Mouse (Mus musculus): ENCODE results near the gene B3galnt1. TPM values are rescaled to one million over a fixed set of nuclear protein-coding genes. Genes with fewer than 3 reads are reported as not detected.

Gene B3galnt1
- polyA plus RNA-seq, 1 experiment from 2014 or later, result 21.0 TPM

DNA sequence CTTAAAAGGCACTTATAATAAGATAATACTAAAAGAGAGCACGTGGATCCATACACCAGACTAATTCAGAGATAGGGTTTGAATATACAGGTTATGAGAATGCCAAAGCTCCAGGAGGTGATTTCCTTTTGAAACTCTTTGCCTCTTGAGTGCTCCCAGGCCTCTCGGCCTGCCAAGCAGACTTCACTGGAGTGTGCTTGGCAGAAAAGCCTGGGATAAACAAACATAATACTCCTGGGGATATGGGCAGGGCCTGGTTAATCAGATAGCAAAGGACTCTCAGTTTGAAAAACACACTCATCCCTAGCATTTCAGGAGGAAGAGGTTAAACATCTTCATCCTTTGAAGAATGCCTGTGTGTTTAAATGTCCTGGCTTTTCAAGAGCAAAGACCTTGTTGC is 25.4 kb upstream of the B3galnt1 start:
- Histone ChIP-seq H3K9me3 (ENCODE audit: low read length) (no peaks in the 10 kb centered on the region), H3K36me3 (ENCODE audit: insufficient read depth, low read length) (no peaks in the 10 kb centered on the region), H3K27ac (ENCODE audit: low read length) (no peak overlapping the region), H3K27me3 (replicated peaks; ENCODE audit: insufficient read depth, low read length) (no peaks in the 10 kb centered on the region), H3K4me2 (replicated peaks; ENCODE audit: low read depth, low read length) (no peak overlapping the region), H3K4me1 (ENCODE audit: insufficient read depth, low read depth, low read length) (no peaks in the 10 kb centered on the region), H3K9ac (replicated peaks; ENCODE audit: low read depth) (no peak overlapping the region), H3K4me3 (ENCODE audit: low read depth, low read length) (no peak overlapping the region)
- ATAC-seq (no peak), DNase-seq (ENCODE audit: low spot score) (peak; percentile 6)
- 44% methylated on average over 2 of the region's 2 CpGs for WGBS
- TF ChIP-seq EP300 (IDR thresholded peaks at IDR 0.05) (no peak), CTCF (IDR thresholded peaks at IDR 0.05) (no peak)

DNA sequence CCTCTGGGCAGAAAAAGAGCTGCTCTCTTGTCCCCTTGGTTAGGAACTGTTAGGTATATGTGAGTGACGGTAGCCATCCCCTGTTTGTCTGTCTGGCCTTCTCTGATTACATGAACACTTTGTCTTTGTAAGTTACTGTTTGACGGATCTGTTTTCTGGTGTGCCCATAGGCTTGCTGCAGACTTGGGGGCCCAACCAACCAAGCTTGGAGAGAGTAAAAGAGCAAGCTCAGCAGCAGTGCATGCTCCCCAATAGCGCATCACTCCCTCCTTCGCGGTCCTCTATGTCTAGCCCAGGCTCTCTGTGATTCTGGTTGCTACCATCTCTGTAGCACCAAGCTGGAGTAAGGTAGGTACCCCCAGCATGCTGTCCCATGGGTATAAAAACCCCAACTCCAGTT is 9.1 kb upstream of the B3galnt1 start:
- H3K9ac ChIP-seq (replicated peaks; ENCODE audit: low read depth), result no peak overlapping the region
- H3K27ac ChIP-seq (ENCODE audit: low read length), result no peak overlapping the region
- 85% methylated on average over 5 of the region's 5 CpGs for WGBS

DNA sequence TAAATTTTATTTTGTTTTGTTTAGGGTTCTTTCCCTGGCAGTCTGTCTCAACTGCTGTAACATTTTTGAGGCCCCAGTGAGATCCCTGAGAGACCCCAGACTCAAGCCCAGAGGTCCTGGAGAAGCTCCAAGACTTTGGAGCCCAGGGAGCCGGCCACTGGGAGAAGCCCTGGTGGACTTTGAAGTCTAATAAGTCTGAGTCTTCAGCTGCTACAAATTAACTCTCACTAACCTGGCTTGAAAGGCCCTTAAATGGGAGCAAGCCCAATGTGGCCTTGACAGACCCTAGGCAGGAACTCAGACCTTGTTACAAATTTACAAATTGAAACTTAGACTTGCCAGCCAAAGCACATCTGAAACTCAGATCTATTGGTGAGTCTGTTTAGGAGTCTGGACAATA is 8.7 kb upstream of the B3galnt1 start:
- Histone ChIP-seq H3K27ac (ENCODE audit: low read length) (no peak overlapping the region), H3K27me3 (replicated peaks; ENCODE audit: insufficient read depth, low read length) (no peaks in the 10 kb centered on the region), H3K9me3 (ENCODE audit: low read length) (no peaks in the 10 kb centered on the region), H3K4me3 (ENCODE audit: low read depth, low read length) (no peak overlapping the region), H3K4me2 (replicated peaks; ENCODE audit: low read depth, low read length) (no peak overlapping the region), H3K4me1 (ENCODE audit: insufficient read depth, low read depth, low read length) (no peaks in the 10 kb centered on the region), H3K9ac (replicated peaks; ENCODE audit: low read depth) (no peak overlapping the region), H3K36me3 (ENCODE audit: insufficient read depth, low read length) (no peaks in the 10 kb centered on the region)
- DNase-seq (ENCODE audit: low spot score) (no peak), ATAC-seq (no peak)
- TF ChIP-seq CTCF (IDR thresholded peaks at IDR 0.05) (no peak), EP300 (IDR thresholded peaks at IDR 0.05) (no peak)
- WGBS, result 39% methylated on average over 1 of the region's 1 CpGs

More for the DNA sequence above, 9.1 kb upstream of the B3galnt1 start:
- no peaks in the 10 kb centered on the region for H3K36me3 ChIP-seq (ENCODE audit: insufficient read depth, low read length)
- no peak overlapping the region for H3K4me3 ChIP-seq (ENCODE audit: low read depth, low read length)
- H3K27me3 ChIP-seq (replicated peaks; ENCODE audit: insufficient read depth, low read length), result no peaks in the 10 kb centered on the region
- TF ChIP-seq EP300 (IDR thresholded peaks at IDR 0.05), result no peak
- no peak for TF ChIP-seq CTCF (IDR thresholded peaks at IDR 0.05)
- H3K9me3 ChIP-seq (ENCODE audit: low read length), result no peaks in the 10 kb centered on the region
- no peak for DNase-seq (ENCODE audit: low spot score)
- H3K4me1 ChIP-seq (ENCODE audit: insufficient read depth, low read depth, low read length), result no peaks in the 10 kb centered on the region
- ATAC-seq, result no peak
- no peak overlapping the region for H3K4me2 ChIP-seq (replicated peaks; ENCODE audit: low read depth, low read length)

DNA sequence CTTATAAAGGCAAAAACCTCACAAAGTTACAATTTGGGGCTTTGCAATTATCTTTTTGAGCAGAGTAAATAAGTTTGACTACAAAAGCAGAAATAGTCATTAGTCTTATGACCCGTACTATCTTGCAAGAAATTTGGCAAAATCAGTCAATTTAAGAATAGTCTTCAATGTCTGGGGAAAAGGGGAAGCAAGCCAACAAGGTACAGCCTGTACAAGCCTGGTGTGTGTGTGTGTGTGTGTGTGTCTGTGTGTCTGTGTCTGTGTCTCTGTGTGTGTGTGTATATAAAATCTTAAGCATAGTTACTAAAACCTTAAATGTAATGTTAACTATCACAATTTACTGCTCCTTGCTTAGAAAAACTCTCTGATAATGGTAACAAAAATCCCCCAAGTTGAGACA is 8.2 kb upstream of the B3galnt1 start:
- Histone ChIP-seq H3K9me3 (ENCODE audit: low read length) (no peaks in the 10 kb centered on the region), H3K27me3 (replicated peaks; ENCODE audit: insufficient read depth, low read length) (no peaks in the 10 kb centered on the region), H3K9ac (replicated peaks; ENCODE audit: low read depth) (no peak overlapping the region), H3K4me1 (ENCODE audit: insufficient read depth, low read depth, low read length) (no peaks in the 10 kb centered on the region), H3K4me3 (ENCODE audit: low read depth, low read length) (no peak overlapping the region), H3K4me2 (replicated peaks; ENCODE audit: low read depth, low read length) (no peak overlapping the region), H3K36me3 (ENCODE audit: insufficient read depth, low read length) (no peaks in the 10 kb centered on the region), H3K27ac (ENCODE audit: low read length) (no peak overlapping the region)
- ATAC-seq, result no peak
- 65% methylated on average over 1 of the region's 1 CpGs for WGBS
- TF ChIP-seq CTCF (IDR thresholded peaks at IDR 0.05) (no peak), EP300 (IDR thresholded peaks at IDR 0.05) (no peak)
- no peak for DNase-seq (ENCODE audit: low spot score)

DNA sequence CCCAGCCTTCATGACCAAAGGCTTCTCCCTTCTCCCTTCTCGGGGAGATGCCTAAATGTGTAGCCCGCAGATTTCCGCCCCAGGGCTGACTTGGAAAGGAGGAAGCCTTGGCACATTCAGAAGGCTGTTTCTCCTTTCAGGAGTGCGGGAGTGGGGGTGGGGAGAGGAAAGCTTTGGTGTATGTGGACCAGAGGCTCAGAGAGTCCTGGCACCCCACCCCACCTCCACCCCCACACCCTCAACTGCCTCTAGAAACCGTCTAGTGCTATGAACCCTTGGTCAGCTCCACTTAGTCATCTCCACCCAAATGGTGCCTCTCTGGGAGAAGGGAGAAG is 373 bp upstream of the B3galnt1 start:
- Histone ChIP-seq H3K27ac (ENCODE audit: low read length) (no peak overlapping the region), H3K4me1 (ENCODE audit: insufficient read depth, low read depth, low read length) (no peaks in the 10 kb centered on the region), H3K36me3 (ENCODE audit: insufficient read depth, low read length) (no peaks in the 10 kb centered on the region), H3K9me3 (ENCODE audit: low read length) (no peaks in the 10 kb centered on the region), H3K4me2 (replicated peaks; ENCODE audit: low read depth, low read length) (peak overlapping the region; percentile 93), H3K4me3 (ENCODE audit: low read depth, low read length) (peak overlapping the region; percentile 70), H3K9ac (replicated peaks; ENCODE audit: low read depth) (peak overlapping the region; percentile 58; the same call in 1 of the 2 replicates), H3K27me3 (replicated peaks; ENCODE audit: insufficient read depth, low read length) (no peaks in the 10 kb centered on the region)
- no peak for DNase-seq (ENCODE audit: low spot score)
- no peak for TF ChIP-seq CTCF (IDR thresholded peaks at IDR 0.05)
- TF ChIP-seq EP300 (IDR thresholded peaks at IDR 0.05), result no peak
- peak; percentile 27 for ATAC-seq
- 3% methylated on average over 3 of the region's 5 CpGs for WGBS

DNA sequence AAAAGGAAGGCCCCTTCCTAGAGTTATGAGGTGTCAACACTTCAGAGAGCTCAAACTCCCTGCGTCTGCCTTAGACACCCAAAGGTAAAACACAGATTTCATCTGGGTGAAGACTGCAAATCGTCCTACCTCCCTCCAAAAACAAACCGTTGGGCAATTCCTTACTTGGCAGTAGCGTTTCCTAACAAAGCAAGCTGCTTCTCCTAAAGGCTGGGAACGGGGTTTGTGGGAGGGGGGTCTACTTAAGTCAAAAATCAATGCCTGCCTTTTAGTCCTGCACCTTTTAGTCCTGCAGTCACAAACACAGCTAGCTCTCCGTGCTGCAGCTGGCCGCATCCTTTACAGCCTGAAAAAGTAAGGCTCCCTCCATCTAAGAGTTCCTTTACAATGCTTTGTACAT is 944 bp downstream of the B3galnt1 start:
- no peaks in the 10 kb centered on the region for H3K9me3 ChIP-seq (ENCODE audit: low read length)
- H3K27ac ChIP-seq (ENCODE audit: low read length), result no peak overlapping the region
- H3K9ac ChIP-seq (replicated peaks; ENCODE audit: low read depth), result peak overlapping the region; percentile 58; the same call in 1 of the 2 replicates
- H3K4me1 ChIP-seq (ENCODE audit: insufficient read depth, low read depth, low read length), result no peaks in the 10 kb centered on the region
- no peaks in the 10 kb centered on the region for H3K36me3 ChIP-seq (ENCODE audit: insufficient read depth, low read length)
- WGBS, result 12% methylated on average over 7 of the region's 7 CpGs
- H3K4me3 ChIP-seq (ENCODE audit: low read depth, low read length), result peak overlapping the region; percentile 70
- H3K27me3 ChIP-seq (replicated peaks; ENCODE audit: insufficient read depth, low read length), result no peaks in the 10 kb centered on the region
- ATAC-seq, result no peak
- DNase-seq (ENCODE audit: low spot score), result peak; percentile 38
- H3K4me2 ChIP-seq (replicated peaks; ENCODE audit: low read depth, low read length), result peak overlapping the region; percentile 93
- TF ChIP-seq EP300 (IDR thresholded peaks at IDR 0.05) (no peak), CTCF (IDR thresholded peaks at IDR 0.05) (no peak)

DNA sequence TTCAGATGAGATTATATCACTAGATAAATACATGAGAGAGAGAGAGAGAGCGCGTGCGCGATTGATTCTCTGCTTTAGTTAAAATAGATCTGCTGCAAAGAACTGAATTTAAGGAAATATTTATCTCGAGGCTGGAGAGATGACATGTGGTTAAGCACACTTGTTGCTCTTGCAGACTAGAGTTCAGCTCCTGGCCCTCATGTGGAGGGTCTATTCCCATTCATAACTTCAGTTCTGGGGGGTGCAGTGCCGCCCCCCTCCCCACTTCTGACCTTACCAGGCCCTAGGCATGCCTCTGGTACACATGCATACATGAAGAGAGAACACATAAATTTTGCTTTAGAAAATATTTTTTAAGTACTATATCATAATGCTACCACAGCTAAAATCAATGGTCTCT is 1.5 kb downstream of the B3galnt1 start:
- Histone ChIP-seq H3K4me3 (ENCODE audit: low read depth, low read length) (no peak overlapping the region), H3K27me3 (replicated peaks; ENCODE audit: insufficient read depth, low read length) (no peaks in the 10 kb centered on the region), H3K27ac (ENCODE audit: low read length) (no peak overlapping the region), H3K4me1 (ENCODE audit: insufficient read depth, low read depth, low read length) (no peaks in the 10 kb centered on the region), H3K9ac (replicated peaks; ENCODE audit: low read depth) (no peak overlapping the region), H3K4me2 (replicated peaks; ENCODE audit: low read depth, low read length) (peak overlapping the region; percentile 93; the same call in 1 of the 2 replicates), H3K36me3 (ENCODE audit: insufficient read depth, low read length) (no peaks in the 10 kb centered on the region), H3K9me3 (ENCODE audit: low read length) (no peaks in the 10 kb centered on the region)
- 87% methylated on average over 6 of the region's 6 CpGs for WGBS
- ATAC-seq, result no peak
- DNase-seq (ENCODE audit: low spot score), result no peak
- no peak for TF ChIP-seq CTCF (IDR thresholded peaks at IDR 0.05)
- no peak for TF ChIP-seq EP300 (IDR thresholded peaks at IDR 0.05)
